Mouse (Mus musculus): ENCODE measurements around the gene Itpripl2.

The Itpripl2 gene

GRCm38 (mm10) chr7:118489706-118490665, 1.8 kb downstream of the Itpripl2 start:
- ATAC-seq (ENCODE audit: insufficient number of reproducible peaks, low FRiP score, low TSS enrichment), result no peak

DNA sequence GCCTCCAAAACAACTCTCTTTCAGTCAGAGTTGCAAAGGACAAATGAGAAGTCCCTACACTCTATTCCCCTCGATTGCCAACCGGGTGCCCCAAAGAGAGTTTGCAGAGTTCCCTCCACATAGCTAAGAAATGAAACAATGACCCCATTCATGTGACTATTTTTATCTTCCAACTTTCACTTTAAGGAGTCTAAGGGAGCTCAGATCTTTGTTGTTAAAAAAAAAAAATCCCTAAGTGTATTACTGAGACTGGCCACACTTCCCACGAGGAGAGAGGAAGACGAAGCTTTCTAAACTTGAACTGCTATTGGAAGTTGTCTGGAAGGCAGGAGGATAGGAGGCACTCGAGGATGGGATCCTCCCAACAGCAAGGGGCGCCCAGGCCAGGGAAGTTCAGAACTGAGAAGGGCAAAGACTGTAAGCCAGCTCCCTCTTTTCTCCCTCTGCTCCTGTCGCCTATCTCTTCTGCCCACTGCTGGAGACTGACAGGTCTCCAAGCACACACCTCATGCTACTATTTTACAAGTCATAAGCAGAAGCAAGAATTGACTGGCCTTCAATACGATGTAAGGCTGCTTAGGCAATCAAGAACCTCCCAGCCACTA, 3.6 kb downstream of the Itpripl2 start:
- no peak for ATAC-seq (ENCODE audit: insufficient number of reproducible peaks, low FRiP score, low TSS enrichment)

- ATAC-seq (ENCODE audit: insufficient number of reproducible peaks, low FRiP score, low TSS enrichment), result no peak
Observed at GRCm38 (mm10) chr7:118486917-118487316, 4.9 kb downstream of the Itpripl2 start.

DNA sequence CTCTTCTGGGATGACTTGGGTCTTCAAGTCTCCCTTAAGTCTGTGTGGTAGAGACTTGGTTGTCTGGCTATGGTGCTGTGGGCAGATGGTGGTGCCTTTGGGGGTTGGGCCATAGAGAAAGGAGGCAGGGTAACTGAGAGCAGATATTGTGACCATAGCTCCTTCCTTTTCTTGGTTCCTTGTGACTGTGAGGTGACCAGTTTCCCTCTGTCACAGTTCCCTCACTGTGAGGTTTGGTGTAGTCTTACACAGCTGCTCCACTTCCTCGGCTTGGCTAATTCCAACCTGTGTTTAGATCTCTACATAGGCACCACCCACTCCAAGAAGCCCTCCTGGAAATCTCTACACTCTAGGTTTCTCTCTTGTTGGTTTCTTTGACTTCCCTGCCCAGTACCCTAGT, 7.8 kb downstream of the Itpripl2 start:
- no peak for ATAC-seq (ENCODE audit: insufficient number of reproducible peaks, low FRiP score, low TSS enrichment)

- no peak for ATAC-seq (ENCODE audit: insufficient number of reproducible peaks, low FRiP score, low TSS enrichment)
Observed at GRCm38 (mm10) chr7:118482001-118482400, 9.8 kb downstream of the Itpripl2 start.

DNA sequence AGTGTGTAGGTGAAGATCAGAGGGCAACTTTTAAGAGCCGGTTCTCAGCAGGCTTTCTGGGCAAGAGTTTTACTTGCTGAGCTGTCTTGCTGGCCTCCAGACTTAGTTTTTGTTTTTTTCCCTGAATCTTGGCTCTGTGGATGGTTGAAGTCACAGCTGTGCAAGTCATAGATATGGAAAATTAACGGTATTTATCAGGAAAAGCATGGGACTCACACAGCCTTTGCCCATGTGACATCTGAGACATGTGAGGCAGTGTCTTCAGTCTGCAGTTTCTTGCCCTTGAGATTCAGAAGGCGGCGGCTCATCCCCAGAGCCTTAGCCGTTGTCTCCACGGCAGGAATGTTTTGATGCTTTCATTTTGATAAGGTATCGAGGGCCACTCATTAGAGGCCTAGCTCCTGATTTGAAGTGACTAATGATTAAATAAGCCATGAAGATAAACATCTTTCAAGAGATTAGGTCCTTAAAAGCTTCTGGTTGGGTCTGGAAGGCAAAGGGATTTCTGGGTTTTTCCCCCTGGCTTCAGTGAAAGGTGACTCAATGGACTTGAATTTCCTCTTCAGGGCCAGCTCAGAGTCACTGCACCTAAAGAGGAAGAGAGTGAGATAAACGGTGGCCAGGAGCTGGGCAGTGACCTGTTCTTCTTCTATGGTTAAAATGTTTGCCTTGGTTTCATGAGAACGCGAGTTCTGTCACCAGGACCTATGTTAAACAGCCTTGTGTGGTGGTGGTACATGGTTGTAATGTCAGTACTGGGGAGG, 10.5 kb downstream of the Itpripl2 start:
- ATAC-seq (ENCODE audit: insufficient number of reproducible peaks, low FRiP score, low TSS enrichment), result no peak

- no peak for ATAC-seq (ENCODE audit: insufficient number of reproducible peaks, low FRiP score, low TSS enrichment)
Observed at GRCm38 (mm10) chr7:118480160-118480709, 11.5 kb downstream of the Itpripl2 start.

DNA sequence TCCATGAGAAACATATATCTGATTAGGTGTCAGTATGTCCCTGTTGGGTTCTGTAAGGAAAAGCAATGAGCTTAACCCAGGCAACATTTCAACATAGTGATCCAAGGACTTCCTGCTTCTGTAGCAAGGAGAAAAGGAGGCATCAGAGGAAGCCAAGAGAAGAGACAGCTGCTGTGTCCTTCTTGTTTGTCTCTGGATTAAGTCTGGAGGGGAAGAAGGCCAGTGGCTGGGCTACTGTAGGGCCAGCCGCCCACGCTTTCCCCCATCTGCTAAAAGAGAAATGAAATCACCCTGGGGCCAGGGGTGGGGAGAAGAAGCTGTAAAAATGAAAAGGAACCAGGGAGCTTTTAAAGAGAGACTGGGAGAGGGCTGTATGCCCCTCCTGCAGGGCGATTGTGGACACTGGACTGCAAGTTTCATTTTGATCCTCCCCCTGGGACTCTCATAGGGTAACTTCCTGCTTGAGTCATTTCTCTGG, 12.9 kb downstream of the Itpripl2 start:
- no peak for ATAC-seq (ENCODE audit: insufficient number of reproducible peaks, low FRiP score, low TSS enrichment)

- no peak for ATAC-seq (ENCODE audit: insufficient number of reproducible peaks, low FRiP score, low TSS enrichment)
Observed at GRCm38 (mm10) chr7:118476428-118476827, 15.3 kb downstream of the Itpripl2 start.

DNA sequence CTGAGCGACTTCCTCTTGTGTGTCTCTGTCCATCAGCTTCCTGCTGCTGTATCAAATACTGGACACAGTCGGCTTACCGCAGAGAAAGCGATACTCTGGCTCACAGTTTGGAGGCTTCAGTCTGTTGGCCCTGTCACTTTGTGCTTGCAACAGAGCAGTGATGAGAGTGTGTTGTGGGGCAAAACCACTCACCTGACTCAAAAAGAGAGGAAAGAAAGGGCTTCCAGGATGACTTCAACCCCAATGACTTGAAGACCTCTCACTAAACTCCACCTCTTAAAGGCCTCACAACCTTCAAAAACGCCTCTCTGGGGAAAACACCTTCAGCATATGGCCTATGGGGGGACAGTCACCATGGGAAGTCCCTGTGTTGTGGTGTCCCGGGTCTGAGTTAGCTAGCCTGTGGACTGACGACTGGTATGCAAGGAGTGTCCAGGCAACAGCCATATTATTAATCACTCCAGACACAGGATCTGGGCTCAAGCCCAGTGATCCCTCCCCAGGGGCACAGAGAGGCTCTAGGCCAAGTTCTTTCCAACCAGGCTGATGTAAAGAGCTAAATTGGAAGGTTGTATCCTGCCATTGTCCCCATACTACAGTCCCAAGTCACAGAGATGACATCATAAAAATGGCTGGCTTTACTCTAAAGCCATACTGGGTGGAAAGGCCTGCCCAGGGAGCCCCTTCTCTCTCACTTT, 16.6 kb downstream of the Itpripl2 start:
- ATAC-seq (ENCODE audit: insufficient number of reproducible peaks, low FRiP score, low TSS enrichment), result no peak

- ATAC-seq (ENCODE audit: insufficient number of reproducible peaks, low FRiP score, low TSS enrichment), result no peak
Observed at GRCm38 (mm10) chr7:118472886-118473285, 18.9 kb downstream of the Itpripl2 start.

DNA sequence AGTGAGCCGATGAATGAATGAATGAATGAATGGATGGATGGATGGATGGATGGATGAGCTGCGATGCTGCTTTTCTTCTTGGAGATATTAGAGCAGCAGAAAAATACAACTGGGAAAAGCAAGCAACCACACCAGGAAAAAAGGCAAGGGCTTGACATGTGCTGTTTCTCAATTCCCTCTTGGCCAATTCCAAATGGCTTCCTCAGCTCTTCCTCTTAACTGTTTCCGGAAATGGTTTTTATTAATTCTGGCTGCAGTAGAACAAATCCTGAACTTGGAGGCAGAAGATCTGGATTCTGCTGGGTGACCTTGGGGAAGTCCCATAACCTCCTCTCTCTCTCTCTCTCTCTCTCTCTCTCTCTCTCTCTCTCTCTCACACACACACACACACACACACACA, 23.7 kb downstream of the Itpripl2 start:
- no peak for ATAC-seq (ENCODE audit: insufficient number of reproducible peaks, low FRiP score, low TSS enrichment)

DNA sequence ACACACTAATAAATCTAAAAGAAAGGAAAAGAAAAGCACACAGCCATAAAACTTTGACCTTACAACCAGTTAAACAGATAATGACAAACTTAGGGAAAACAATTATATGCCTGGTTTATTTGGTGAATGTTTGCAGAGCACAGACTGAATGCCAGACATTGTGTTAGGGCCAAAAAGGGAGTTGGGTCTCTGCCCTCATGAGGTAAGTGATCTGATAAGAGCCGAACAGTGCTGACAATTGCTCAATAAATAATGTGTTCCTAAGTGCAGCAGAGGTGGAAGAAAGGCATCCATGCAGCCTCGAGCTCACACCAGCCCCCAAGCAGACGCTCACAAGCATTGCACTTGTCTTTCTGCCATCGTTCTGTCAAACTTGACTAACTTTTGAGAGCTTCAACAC, 27.3 kb downstream of the Itpripl2 start:
- no peak for ATAC-seq (ENCODE audit: insufficient number of reproducible peaks, low FRiP score, low TSS enrichment)

DNA sequence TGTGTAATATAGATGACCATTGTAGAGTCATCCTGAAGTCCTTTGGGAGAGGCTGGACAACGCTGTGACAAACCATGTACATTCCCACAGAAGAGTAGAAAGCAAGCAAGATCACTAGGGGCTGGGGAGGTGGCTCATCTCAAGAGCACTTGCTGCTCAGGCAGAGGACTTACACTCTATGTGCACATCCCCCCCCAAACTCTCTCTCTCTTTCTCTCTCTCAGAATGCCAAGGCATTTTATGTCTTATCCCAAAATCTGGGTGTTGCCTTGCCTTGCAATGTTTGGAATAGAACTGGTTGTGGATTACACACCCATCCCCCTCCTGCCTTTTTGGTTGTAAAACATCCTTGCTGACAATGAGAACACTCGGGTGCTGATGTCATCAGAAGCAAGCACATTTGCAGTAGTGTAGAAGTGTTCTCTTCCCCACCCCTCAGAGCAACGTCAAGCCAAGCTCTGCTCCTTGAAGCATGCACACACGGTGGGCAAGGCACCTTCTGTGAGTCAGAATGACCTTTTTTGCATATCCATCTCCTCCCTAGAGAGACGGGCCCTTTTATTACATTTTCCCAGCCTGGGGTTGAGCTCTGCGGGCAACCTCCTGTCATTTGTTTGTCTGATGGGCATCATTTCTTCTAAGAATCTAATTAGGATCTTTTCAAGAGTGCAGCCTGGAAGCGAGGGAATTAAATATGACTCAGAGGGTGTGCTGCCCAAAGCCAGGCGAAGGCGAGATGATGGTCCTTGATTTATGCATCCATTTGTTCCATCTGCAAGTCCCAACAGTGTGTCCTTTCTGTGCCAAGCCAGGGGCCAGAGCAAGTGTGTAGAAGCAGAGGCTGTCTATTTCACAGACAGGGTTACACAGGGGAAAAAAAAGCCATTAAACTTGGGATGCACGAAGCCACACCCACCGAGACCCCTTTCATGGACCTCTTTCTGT, 28.7 kb downstream of the Itpripl2 start:
- no peak for ATAC-seq (ENCODE audit: insufficient number of reproducible peaks, low FRiP score, low TSS enrichment)

DNA sequence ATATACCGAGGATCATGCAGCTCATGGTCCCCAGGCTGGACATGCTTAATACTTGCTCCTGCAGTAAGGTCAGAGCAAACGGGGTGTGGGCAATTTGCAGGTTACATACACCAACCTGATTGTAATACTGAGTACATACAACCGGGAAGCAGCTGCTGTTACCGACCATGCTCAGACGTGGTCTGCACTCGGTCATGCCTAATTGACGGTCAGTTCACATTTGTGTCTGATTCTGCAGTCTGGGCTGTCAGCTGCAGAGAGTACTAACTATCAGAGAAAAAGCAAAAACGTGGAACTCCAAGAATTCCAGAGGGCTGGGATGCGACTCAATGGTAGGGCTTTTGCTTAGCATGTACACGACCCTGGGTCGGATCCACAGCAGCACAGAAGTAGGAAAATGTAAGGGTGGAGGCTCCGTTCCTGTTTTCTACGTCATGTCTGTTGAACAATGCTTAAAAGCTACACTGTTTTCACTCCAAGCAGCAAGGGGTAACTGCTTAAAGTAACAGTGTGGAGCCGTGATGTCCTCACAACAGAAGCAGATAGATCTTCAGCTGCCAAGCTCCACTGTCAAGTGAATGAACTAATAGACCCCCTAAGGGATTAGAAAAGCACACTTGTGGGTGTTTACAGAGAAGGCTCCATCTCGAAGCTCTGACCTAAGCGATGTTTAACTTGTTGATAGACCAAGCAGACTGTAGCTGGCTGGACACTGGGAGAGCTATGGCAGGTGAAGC, 30.2 kb downstream of the Itpripl2 start:
- ATAC-seq (ENCODE audit: insufficient number of reproducible peaks, low FRiP score, low TSS enrichment), result no peak

DNA sequence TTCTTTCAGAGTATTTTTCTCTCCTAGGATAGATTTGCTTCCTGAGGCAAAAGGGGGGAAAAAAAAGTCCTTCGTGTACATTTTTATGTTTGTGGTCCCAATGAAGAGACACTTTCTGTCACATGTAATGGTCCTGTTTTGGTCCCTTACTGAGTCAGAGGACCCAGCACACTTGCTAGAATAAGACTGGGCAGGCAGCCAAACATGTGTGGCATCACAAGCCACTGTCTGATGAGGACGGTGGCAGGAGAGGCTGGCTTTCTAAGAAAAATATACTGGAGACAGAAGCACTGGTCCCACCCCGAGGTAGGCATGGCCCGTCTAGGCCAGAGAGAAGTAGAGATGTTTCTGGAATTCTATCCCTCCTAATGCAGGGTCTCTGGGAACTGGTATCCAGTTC, 38.1 kb downstream of the Itpripl2 start:
- ATAC-seq (ENCODE audit: insufficient number of reproducible peaks, low FRiP score, low TSS enrichment), result no peak

GRCm38 (mm10) chr7:118452940-118453339, 38.8 kb downstream of the Itpripl2 start:
- ATAC-seq (ENCODE audit: insufficient number of reproducible peaks, low FRiP score, low TSS enrichment), result no peak

Measured in cerebellum, adult (tissue).